Mouse (Mus musculus) yolk sac, embryonic 10.5 days (tissue): ENCODE results near the gene Sv2c.
"Not testable (repeated sequence)": the region's sequence is repeated elsewhere in the genome, so short reads cannot be mapped to it uniquely, and the experiment has no call there.

ENCODE experiments used
- DNase-seq: peaks from one replicate; pipeline ENCODE4 v3.0.0-alpha.2; 2017; ENCODE audit warnings: low spot score

Sv2c gene

GRCm38 (mm10) chr13:95968031-95968430, 164.3 kb downstream of the Sv2c start:
- DNase-seq = not testable (repeated sequence)

- DNase-seq = no peak
Observed at GRCm38 (mm10) chr13:95966791-95967190, 165.6 kb downstream of the Sv2c start.

GRCm38 (mm10) chr13:95965596-95965995, 166.8 kb downstream of the Sv2c start:
- no peak for DNase-seq

GRCm38 (mm10) chr13:95965162-95965561, 167.2 kb downstream of the Sv2c start:
- no peak for DNase-seq

GRCm38 (mm10) chr13:95964226-95964625, 168.2 kb downstream of the Sv2c start:
- no peak for DNase-seq

GRCm38 (mm10) chr13:95963671-95964070, 168.7 kb downstream of the Sv2c start:
- DNase-seq = no peak

GRCm38 (mm10) chr13:95961905-95962304, 170.5 kb downstream of the Sv2c start:
- no peak for DNase-seq

- DNase-seq = no peak
Observed at GRCm38 (mm10) chr13:95961191-95961791, 171.1 kb downstream of the Sv2c start.

- DNase-seq = no peak
Observed at GRCm38 (mm10) chr13:95960477-95961185, 171.7 kb downstream of the Sv2c start.

GRCm38 (mm10) chr13:95959651-95960476, 172.5 kb downstream of the Sv2c start:
- DNase-seq = peak; percentile 67

- DNase-seq = no peak
Observed at GRCm38 (mm10) chr13:95957134-95957533, 175.2 kb downstream of the Sv2c start.

GRCm38 (mm10) chr13:95956327-95956781, 176.0 kb downstream of the Sv2c start:
- DNase-seq = no peak

GRCm38 (mm10) chr13:95955204-95955603, 177.2 kb downstream of the Sv2c start:
- no peak for DNase-seq

GRCm38 (mm10) chr13:95953636-95954035, 178.7 kb downstream of the Sv2c start:
- no peak for DNase-seq

GRCm38 (mm10) chr13:95952263-95952662, 180.1 kb downstream of the Sv2c start:
- DNase-seq = peak; percentile 53

GRCm38 (mm10) chr13:95951098-95951894, 181.1 kb downstream of the Sv2c start:
- DNase-seq = peak; percentile 66

- DNase-seq = no peak
Observed at GRCm38 (mm10) chr13:95950434-95951091, 181.8 kb downstream of the Sv2c start.

GRCm38 (mm10) chr13:95949356-95949755, 183.0 kb downstream of the Sv2c start:
- no peak for DNase-seq

- no peak for DNase-seq
Observed at GRCm38 (mm10) chr13:95948821-95949220, 183.6 kb downstream of the Sv2c start.

GRCm38 (mm10) chr13:95948394-95948793, 184.0 kb downstream of the Sv2c start:
- peak; percentile 88 for DNase-seq

- DNase-seq = no peak
Observed at GRCm38 (mm10) chr13:95945937-95946507, 186.4 kb downstream of the Sv2c start.
